Mouse (Mus musculus): ENCODE measurements around the gene Stk11.

- TF ChIP-seq CTCF (conservative IDR thresholded peaks at IDR 0.05; ENCODE audit: low read length): no peak
- TF ChIP-seq POU5F1 (IDR thresholded peaks at IDR 0.05; ENCODE audit: borderline replicate concordance, low read length): no peak
Measured at GRCm38 (mm10) chr10:80163721-80164120, 48.1 kb downstream of the Stk11 start.

Data from E14TG2a.4 (cell line).